Mouse (Mus musculus) kidney, embryonic 14.5 days (tissue): ENCODE measurements around the gene Npas4. TPM values are rescaled to one million over a fixed set of nuclear protein-coding genes. Genes with fewer than 3 reads are reported as not detected.

Experiments
- ATAC-seq: fragments of 200-750 bp; cut with Nextera tagmentation; 2 replicates; pipeline ENCODE4 v1.8.0; 2017; ENCODE audit warnings: moderate number of reproducible peaks, mild to moderate bottlenecking, moderate TSS enrichment, moderate library complexity; ENCODE audit not compliant: low FRiP score, low TSS enrichment
- H3K27ac ChIP-seq: fragments of 300-500 bp; sonication (generic); 2 replicates; pipeline ENCODE4 v1.5.1; 2014; ENCODE audit warnings: low read depth, mild to moderate bottlenecking, low read length, moderate library complexity, mixed read lengths
- H3K27me3 ChIP-seq: fragments of 300-500 bp; sonication (generic); 2 replicates; pipeline ENCODE4 v1.6.1; 2014; ENCODE audit warnings: mild to moderate bottlenecking, low read length; ENCODE audit not compliant: control insufficient read depth, insufficient read depth
- H3K36me3 ChIP-seq: fragments of 300-500 bp; sonication (generic); 2 replicates; pipeline ENCODE4 v1.6.1; 2014; ENCODE audit warnings: low read length, mixed read lengths; ENCODE audit not compliant: control insufficient read depth, insufficient read depth
- H3K4me1 ChIP-seq: fragments of 300-500 bp; sonication (generic); 2 replicates; pipeline ENCODE4 v1.6.1; 2014; ENCODE audit warnings: low read length, mixed read lengths; ENCODE audit not compliant: control insufficient read depth, insufficient read depth
- H3K4me2 ChIP-seq: fragments of 300-500 bp; sonication (generic); replicated peaks from 2 replicates; pipeline ENCODE4 v1.6.1; 2014; ENCODE audit warnings: low read depth, mild to moderate bottlenecking, low read length
- H3K4me3 ChIP-seq: fragments of 300-500 bp; sonication (generic); 2 replicates; pipeline ENCODE4 v1.5.1; 2014; ENCODE audit warnings: mild to moderate bottlenecking, low read length
- H3K9ac ChIP-seq: fragments of 300-500 bp; sonication (generic); 2 replicates; pipeline ENCODE4 v1.6.1; 2014; ENCODE audit warnings: low read depth, mild to moderate bottlenecking, low read length, moderate library complexity
- H3K9me3 ChIP-seq: fragments of 300-500 bp; sonication (generic); 2 replicates; pipeline ENCODE4 v1.6.1; 2016; ENCODE audit warnings: low read length; ENCODE audit not compliant: control insufficient read depth
- WGBS: fragments of 180-500 bp; shearing (Covaris S2); extraction: QIAGEN DNeasy Blood & Tissue Kit; methylation state at CpG from one replicate; pipeline ENCODE4 v1.1.7; 2014; 5-methylcytosine and 5-hydroxymethylcytosine counted together
- polyA plus RNA-seq: library from polyadenylated mRNA; unstranded; fragments of >200 nt; fragmentation: Nextera tagmentation; extraction: Ambion mirVana; gene quantifications from 2 replicates; pipeline ENCODE4 v1.2.1, GENCODE M21; 2014

Npas4 gene
- polyA plus RNA-seq, 1 experiment from 2014 or later = not detected

DNA sequence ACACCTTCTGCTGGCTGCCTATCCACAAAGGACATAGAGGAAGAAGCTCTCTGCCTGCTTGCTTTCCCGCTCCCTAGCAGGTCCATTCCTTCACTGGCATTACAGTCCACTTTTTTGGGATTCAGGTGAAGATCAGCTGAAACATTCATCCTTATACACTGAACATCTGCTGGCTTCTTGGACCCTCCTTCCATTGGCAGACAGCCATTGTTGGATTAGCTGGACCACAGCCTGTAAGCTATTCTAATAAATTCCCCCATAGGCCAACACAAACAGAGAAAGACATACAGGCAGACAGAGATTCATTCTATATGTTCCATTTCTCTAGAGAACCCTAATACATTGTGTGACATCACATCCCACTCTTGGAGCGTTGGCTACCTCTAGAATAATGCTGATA lies 53.2 kb downstream of the Npas4 start:
- no peak overlapping the region for H3K27ac ChIP-seq
- H3K4me1 ChIP-seq = no peaks in the 10 kb centered on the region
- H3K4me2 ChIP-seq = no peak overlapping the region
- WGBS = 90% methylated on average over 2 of the region's 2 CpGs
- H3K9me3 ChIP-seq = no peaks in the 10 kb centered on the region
- no peaks in the 10 kb centered on the region for H3K36me3 ChIP-seq
- no peak overlapping the region for H3K4me3 ChIP-seq
- H3K9ac ChIP-seq = no peak overlapping the region
- H3K27me3 ChIP-seq = peaks cover 7% of the 10 kb centered on the region
- ATAC-seq = no peak

Other genes starting within 250 kb of the Npas4 start
- gene Rbm4b, start 233.8 kb downstream of the Npas4 start, polyA plus RNA-seq = 69.2 and 79.8 TPM in 2 replicates
- gene Rbm4, start 196.4 kb downstream of the Npas4 start, polyA plus RNA-seq = 64.7 and 69.6 TPM in 2 replicates
- 30.6 and 41.2 TPM in 2 replicates for gene Gm21992, start 178.7 kb downstream of the Npas4 start, polyA plus RNA-seq
- 71.4 and 102 TPM in 2 replicates for gene Rbm14, start 178.7 kb downstream of the Npas4 start, polyA plus RNA-seq
- gene Ccs, start 151.0 kb downstream of the Npas4 start, polyA plus RNA-seq = 53.5 and 57.4 TPM in 2 replicates
- not detected in 2 replicates for gene Ccdc87, start 150.9 kb downstream of the Npas4 start, polyA plus RNA-seq
- gene Ctsf, start 135.2 kb downstream of the Npas4 start, polyA plus RNA-seq = 36.2 and 43.6 TPM in 2 replicates
- gene Actn3, start 112.4 kb downstream of the Npas4 start, polyA plus RNA-seq = 12.8 and 13.8 TPM in 2 replicates
- gene Zdhhc24, start 111.6 kb downstream of the Npas4 start, polyA plus RNA-seq = 8.3 and 9.4 TPM in 2 replicates
- 6.3 and 6.8 TPM in 2 replicates for gene Bbs1, start 83.7 kb downstream of the Npas4 start, polyA plus RNA-seq
- 70.1 and 87.4 TPM in 2 replicates for gene Dpp3, start 62.0 kb downstream of the Npas4 start, polyA plus RNA-seq
- gene Peli3, start 47.2 kb downstream of the Npas4 start, polyA plus RNA-seq = 1.5 and 3.8 TPM in 2 replicates
- 137 and 178 TPM in 2 replicates for gene Mrpl11, start 28.2 kb downstream of the Npas4 start, polyA plus RNA-seq
- 3.5 and 7.9 TPM in 2 replicates for gene Slc29a2, start 33.5 kb upstream of the Npas4 start, polyA plus RNA-seq
- gene B4gat1, start 48.5 kb upstream of the Npas4 start, polyA plus RNA-seq = 35.7 and 44.8 TPM in 2 replicates
- 1.2 and 1.5 TPM in 2 replicates for gene AC124502.3, start 48.6 kb upstream of the Npas4 start, polyA plus RNA-seq
- gene Brms1, start 51.0 kb upstream of the Npas4 start, polyA plus RNA-seq = 43.3 and 57.5 TPM in 2 replicates
- 2.5 and 4.8 TPM in 2 replicates for gene Rin1, start 60.2 kb upstream of the Npas4 start, polyA plus RNA-seq
- gene Cd248, start 77.8 kb upstream of the Npas4 start, polyA plus RNA-seq = 44.2 and 57.9 TPM in 2 replicates
- gene Tmem151a, start 95.2 kb upstream of the Npas4 start, polyA plus RNA-seq = 1.2 and 1.7 TPM in 2 replicates
- gene Yif1a, start 98.2 kb upstream of the Npas4 start, polyA plus RNA-seq = 114 and 115 TPM in 2 replicates
- gene Cnih2, start 108.2 kb upstream of the Npas4 start, polyA plus RNA-seq = 23.1 and 26.5 TPM in 2 replicates
- 273 and 286 TPM in 2 replicates for gene Rab1b, start 116.8 kb upstream of the Npas4 start, polyA plus RNA-seq
- 15.4 and 24.5 TPM in 2 replicates for gene Klc2, start 128.2 kb upstream of the Npas4 start, polyA plus RNA-seq